Mouse (Mus musculus): ENCODE results near the gene Topors. TPM values are rescaled to one million over a fixed set of nuclear protein-coding genes. Genes with fewer than 3 reads are reported as not detected.
"Not testable (repeated sequence)": the region's sequence is repeated elsewhere in the genome, so short reads cannot be mapped to it uniquely, and the experiment has no call there.

Gene Topors
- 38.4 and 45.2 TPM in 2 replicates for polyA plus RNA-seq (2016; fragmentation: Nextera tagmentation; extraction: Ambion mirVana)

GRCm38 (mm10) chr4:40269430-40270032, at the start of gene Topors, which contains the start of gene Smim27:
TSS of gene Topors (minus strand) at chr4:40269850.
TSS of gene Smim27 (plus strand) at chr4:40269579.
- Histone ChIP-seq H3K27ac (peak within 1 kb of the TSS; percentile 95), H3K36me3 (peaks cover 48% of the 10 kb centered on the region), H3K4me1 (replicated peaks) (peaks cover 19% of the 10 kb centered on the region), H3K27me3 (ENCODE audit: insufficient read depth, poor library complexity, severe bottlenecking) (no peaks in the 10 kb centered on the region), H3K9me3 (no peaks in the 10 kb centered on the region), H3K4me3 (peak within 1 kb of the TSS; percentile 71)
- DNase-seq (ENCODE audit: low spot score), result peak; percentile 97
- WGBS, result under 1% methylated on average over 38 of the region's 38 CpGs

GRCm38 (mm10) chr4:40317404-40317803, 47.8 kb upstream of the Topors start:
- Histone ChIP-seq H3K36me3 (no peaks in the 10 kb centered on the region), H3K27me3 (ENCODE audit: insufficient read depth, poor library complexity, severe bottlenecking) (no peaks in the 10 kb centered on the region), H3K9me3 (no peaks in the 10 kb centered on the region), H3K4me3 (no peak overlapping the region), H3K4me1 (replicated peaks) (no peaks in the 10 kb centered on the region), H3K27ac (no peak overlapping the region)
- no peak for DNase-seq (ENCODE audit: low spot score)
- 87% methylated on average over 3 of the region's 3 CpGs for WGBS

- WGBS, result 89% methylated on average over 6 of the region's 6 CpGs
- H3K36me3 ChIP-seq, result no peaks in the 10 kb centered on the region
- DNase-seq (ENCODE audit: low spot score), result no peak
These were observed 43.4 kb upstream of the Topors start for GRCm38 (mm10) chr4:40313026-40313425.

DNA sequence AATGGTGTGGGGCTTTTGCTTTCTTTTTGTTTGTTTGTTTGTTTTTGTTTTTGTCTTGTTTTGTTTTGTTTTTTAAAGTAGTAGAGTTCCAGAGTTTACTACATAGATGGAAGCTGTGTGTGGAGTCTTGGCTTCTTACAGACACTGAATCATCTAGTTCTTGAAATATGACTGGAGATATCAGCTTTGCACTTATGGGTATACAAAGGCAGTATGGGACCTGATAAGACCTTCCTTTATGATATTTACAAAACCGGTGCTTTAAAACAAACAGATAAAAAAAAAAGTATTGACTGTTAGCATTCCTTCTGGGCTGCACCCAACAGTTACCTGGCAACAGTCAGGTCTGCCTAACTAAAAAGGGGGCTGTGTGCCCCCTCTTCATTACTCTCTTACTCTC, 42.6 kb upstream of the Topors start:
- H3K9me3 ChIP-seq, result no peaks in the 10 kb centered on the region
- H3K36me3 ChIP-seq, result no peaks in the 10 kb centered on the region
- no peak overlapping the region for H3K27ac ChIP-seq
- 89% methylated on average over 1 of the region's 1 CpGs for whole genome bisulfite sequencing
- H3K4me3 ChIP-seq, result no peak overlapping the region
- H3K4me1 ChIP-seq (replicated peaks), result no peaks in the 10 kb centered on the region
- no peak for DNase-seq (ENCODE audit: low spot score)
- H3K27me3 ChIP-seq (ENCODE audit: insufficient read depth, poor library complexity, severe bottlenecking), result no peaks in the 10 kb centered on the region

More at GRCm38 (mm10) chr4:40313026-40313425, 43.4 kb upstream of the Topors start:
- H3K27ac ChIP-seq, result no peak overlapping the region
- H3K4me3 ChIP-seq, result no peak overlapping the region
- H3K9me3 ChIP-seq, result no peaks in the 10 kb centered on the region
- no peaks in the 10 kb centered on the region for H3K27me3 ChIP-seq (ENCODE audit: insufficient read depth, poor library complexity, severe bottlenecking)
- H3K4me1 ChIP-seq (replicated peaks), result no peaks in the 10 kb centered on the region

GRCm38 (mm10) chr4:40310796-40311383, 41.2 kb upstream of the Topors start:
- DNase-seq (ENCODE audit: low spot score), result no peak
- no peak overlapping the region for H3K4me3 ChIP-seq
- 87% methylated on average over 11 of the region's 11 CpGs for WGBS

DNA sequence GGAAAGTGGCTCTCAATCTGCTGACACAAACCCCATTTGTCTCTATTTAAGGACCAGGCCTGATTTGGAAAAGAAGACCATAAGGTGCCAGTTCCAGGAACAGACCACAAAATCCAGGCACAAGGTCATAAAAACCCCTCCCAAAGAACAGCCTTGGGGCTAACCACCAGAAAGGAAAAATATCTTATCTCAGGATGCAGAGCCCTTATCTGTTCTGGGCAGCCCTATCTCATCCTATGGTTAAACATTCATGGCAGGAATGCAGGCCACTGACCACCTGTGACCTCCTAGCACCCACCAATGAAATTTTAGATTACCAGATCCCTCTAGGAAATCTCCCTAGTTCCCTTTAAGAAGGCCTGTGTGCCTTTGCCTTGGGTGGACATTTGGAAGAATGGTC, 40.0 kb upstream of the Topors start:
- Histone ChIP-seq H3K27ac (no peak overlapping the region), H3K4me3 (no peak overlapping the region), H3K27me3 (ENCODE audit: insufficient read depth, poor library complexity, severe bottlenecking) (no peaks in the 10 kb centered on the region), H3K36me3 (no peaks in the 10 kb centered on the region), H3K9me3 (no peaks in the 10 kb centered on the region), H3K4me1 (replicated peaks) (no peaks in the 10 kb centered on the region)
- DNase-seq (ENCODE audit: low spot score), result no peak

More at GRCm38 (mm10) chr4:40310796-40311383, 41.2 kb upstream of the Topors start:
- no peaks in the 10 kb centered on the region for H3K9me3 ChIP-seq
- H3K4me1 ChIP-seq (replicated peaks), result no peaks in the 10 kb centered on the region
- no peaks in the 10 kb centered on the region for H3K36me3 ChIP-seq
- no peak overlapping the region for H3K27ac ChIP-seq
- H3K27me3 ChIP-seq (ENCODE audit: insufficient read depth, poor library complexity, severe bottlenecking), result no peaks in the 10 kb centered on the region

DNA sequence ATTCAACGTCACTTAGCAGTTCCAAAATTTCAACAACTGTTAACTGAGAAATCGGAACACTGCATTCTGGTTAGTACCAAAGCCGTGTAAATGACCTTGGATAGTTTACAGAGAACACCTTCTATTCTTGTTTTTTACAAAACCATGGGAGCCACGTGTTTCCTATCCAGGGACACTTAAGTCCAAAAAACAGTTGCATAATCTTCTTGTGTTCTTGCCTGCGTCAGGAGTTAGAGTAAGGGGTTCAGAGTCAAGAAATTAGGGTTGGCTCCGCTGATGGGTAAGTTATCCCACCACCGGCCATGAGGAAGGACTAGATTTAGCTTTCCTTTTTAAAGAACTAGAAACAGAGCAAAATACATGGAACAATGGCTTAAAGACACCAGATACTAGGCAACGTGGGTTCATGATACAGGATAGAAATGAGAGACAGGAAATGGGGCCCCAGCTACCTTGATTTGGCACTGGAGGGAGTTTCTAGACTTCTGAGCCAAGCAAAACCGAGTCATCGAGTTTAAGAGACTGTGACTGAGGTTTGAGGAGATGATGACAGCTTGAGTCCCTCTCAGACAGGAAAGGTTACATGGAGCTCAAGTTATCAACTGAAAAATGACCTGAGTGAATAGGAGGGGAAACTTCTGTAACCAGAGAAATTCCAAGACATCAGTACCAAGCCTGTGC, 32.9 kb upstream of the Topors start:
- WGBS, result 87% methylated on average over 10 of the region's 10 CpGs

DNA sequence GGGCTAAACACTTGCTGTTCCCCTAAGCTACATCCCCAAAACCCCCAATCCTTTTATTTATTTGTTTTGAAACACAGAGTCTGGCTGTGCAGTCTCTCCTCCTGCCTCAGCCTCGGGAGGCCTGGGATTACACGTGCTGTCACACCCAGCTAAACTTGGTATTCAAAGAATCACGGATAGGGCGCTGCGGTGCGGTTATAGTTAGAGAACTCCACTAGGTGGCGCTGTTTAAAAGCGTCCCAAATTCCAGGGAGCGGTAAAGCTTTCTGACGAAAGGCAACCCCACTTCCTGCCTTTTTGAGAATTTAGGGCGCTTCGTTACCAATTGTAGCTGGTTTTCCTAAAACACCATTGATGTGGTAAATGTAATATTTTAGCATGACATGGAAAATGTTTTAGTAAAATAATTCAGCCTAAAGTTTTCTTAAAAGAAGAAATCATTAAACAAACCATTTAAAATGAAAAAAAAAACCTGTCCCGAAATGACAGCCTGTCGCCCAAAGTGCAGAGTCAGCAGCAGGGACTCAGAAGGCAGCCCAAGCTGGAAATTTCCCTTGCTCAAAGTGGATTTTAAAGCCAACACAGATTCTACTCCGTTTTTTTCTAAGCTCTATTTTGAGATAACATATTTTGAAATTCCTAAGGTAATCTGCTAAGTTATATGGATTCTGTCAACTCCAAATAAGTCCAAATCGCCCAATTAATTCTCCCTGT, 31.6 kb upstream of the Topors start:
- no peaks in the 10 kb centered on the region for H3K9me3 ChIP-seq
- no peaks in the 10 kb centered on the region for H3K36me3 ChIP-seq
- 0 out of 2 replicates have a peak overlapping the region, but pooled peaks have one; percentile 27 for H3K4me3 ChIP-seq
- peak; percentile 80 for DNase-seq (ENCODE audit: low spot score)
- no peaks in the 10 kb centered on the region for H3K4me1 ChIP-seq (replicated peaks)
- 16% methylated on average over 16 of the region's 16 CpGs for WGBS
- H3K27ac ChIP-seq, result no peak overlapping the region
- H3K27me3 ChIP-seq (ENCODE audit: insufficient read depth, poor library complexity, severe bottlenecking), result no peaks in the 10 kb centered on the region

More for the DNA sequence above, 32.9 kb upstream of the Topors start:
- Histone ChIP-seq H3K4me1 (replicated peaks) (no peaks in the 10 kb centered on the region), H3K36me3 (no peaks in the 10 kb centered on the region), H3K9me3 (no peaks in the 10 kb centered on the region), H3K4me3 (no peak overlapping the region), H3K27me3 (ENCODE audit: insufficient read depth, poor library complexity, severe bottlenecking) (no peaks in the 10 kb centered on the region), H3K27ac (no peak overlapping the region)
- DNase-seq (ENCODE audit: low spot score), result no peak

DNA sequence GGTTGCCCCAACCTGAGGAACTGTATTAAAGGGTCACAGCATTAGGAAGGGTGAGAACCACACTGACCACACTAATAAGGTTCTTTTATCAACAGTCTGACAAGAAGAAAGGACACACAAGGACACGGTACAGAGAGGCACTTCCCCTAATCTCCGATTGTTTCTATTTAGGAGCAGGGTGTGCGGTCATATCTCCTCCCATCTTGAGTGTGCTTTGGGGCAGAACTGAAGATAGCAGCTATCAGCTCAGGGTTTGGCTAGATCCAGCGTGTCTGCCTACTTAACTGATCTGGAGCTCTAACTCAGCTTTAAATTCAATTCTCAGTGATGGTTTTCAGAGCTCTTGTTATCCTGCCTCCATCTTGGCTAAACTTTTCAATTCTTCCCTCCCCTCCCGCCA, 29.5 kb upstream of the Topors start:
- no peak overlapping the region for H3K27ac ChIP-seq
- H3K4me3 ChIP-seq, result no peak overlapping the region
- no peaks in the 10 kb centered on the region for H3K4me1 ChIP-seq (replicated peaks)
- H3K9me3 ChIP-seq, result peaks cover 4% of the 10 kb centered on the region; the same call in 1 of the 2 replicates
- no peaks in the 10 kb centered on the region for H3K27me3 ChIP-seq (ENCODE audit: insufficient read depth, poor library complexity, severe bottlenecking)
- 84% methylated on average over 5 of the region's 5 CpGs for WGBS
- DNase-seq (ENCODE audit: low spot score), result no peak
- no peaks in the 10 kb centered on the region for H3K36me3 ChIP-seq

- not testable (repeated sequence) for H3K4me1 ChIP-seq (replicated peaks); H3K27me3 ChIP-seq (ENCODE audit: insufficient read depth, poor library complexity, severe bottlenecking); H3K36me3 ChIP-seq; DNase-seq (ENCODE audit: low spot score); H3K4me3 ChIP-seq; H3K27ac ChIP-seq
- WGBS, result 92% methylated on average over 11 of the region's 11 CpGs
- peaks cover 14% of the 10 kb centered on the region; the same call in 1 of the 2 replicates for H3K9me3 ChIP-seq
These were observed 21.9 kb upstream of the Topors start for GRCm38 (mm10) chr4:40291511-40291910.

DNA sequence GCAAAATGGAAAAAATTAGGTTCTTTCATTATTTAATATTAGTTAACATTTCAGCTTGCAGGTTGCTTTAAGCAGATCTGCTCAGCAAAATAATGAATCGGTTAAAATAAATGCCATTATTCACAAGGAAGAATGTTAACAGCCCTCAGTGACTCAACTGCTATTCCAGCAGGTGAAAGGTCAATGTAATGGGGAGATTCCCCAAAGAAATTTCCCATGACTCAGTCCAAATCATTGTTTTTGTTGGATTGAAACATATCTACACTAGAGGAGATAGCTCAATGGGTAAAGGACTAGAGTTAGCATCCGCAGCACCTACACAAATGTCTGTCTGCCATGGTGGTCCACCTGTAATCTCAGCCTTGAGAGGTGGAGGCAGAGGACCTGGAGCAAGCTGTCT, 19.4 kb upstream of the Topors start:
- no peaks in the 10 kb centered on the region for H3K4me1 ChIP-seq (replicated peaks)
- no peak overlapping the region for H3K4me3 ChIP-seq
- WGBS, result 87% methylated on average over 2 of the region's 2 CpGs
- H3K27me3 ChIP-seq (ENCODE audit: insufficient read depth, poor library complexity, severe bottlenecking), result no peaks in the 10 kb centered on the region
- H3K9me3 ChIP-seq, result peaks cover 9% of the 10 kb centered on the region; the same call in 1 of the 2 replicates
- no peak for DNase-seq (ENCODE audit: low spot score)
- H3K36me3 ChIP-seq, result no peaks in the 10 kb centered on the region
- H3K27ac ChIP-seq, result no peak overlapping the region

- Histone ChIP-seq H3K27ac (no peak overlapping the region), H3K4me1 (replicated peaks) (no peaks in the 10 kb centered on the region), H3K36me3 (no peaks in the 10 kb centered on the region), H3K27me3 (ENCODE audit: insufficient read depth, poor library complexity, severe bottlenecking) (no peaks in the 10 kb centered on the region), H3K4me3 (no peak overlapping the region), H3K9me3 (peaks cover 6% of the 10 kb centered on the region; the same call in 1 of the 2 replicates)
- DNase-seq (ENCODE audit: low spot score), result no peak
- WGBS, result 80% methylated on average over 6 of the region's 6 CpGs
These were observed 17.8 kb upstream of the Topors start for GRCm38 (mm10) chr4:40287415-40287814.
